Mouse (Mus musculus) small intestine, adult 2 months (tissue): Measurements from ENCODE around the gene Pik3r5. TPM values are rescaled to one million over a fixed set of nuclear protein-coding genes. Genes with fewer than 3 reads are reported as not detected.

Experiments
- H3K27ac ChIP-seq: fragments of 200-500 bp; 2 replicates; pipeline ENCODE4 v1.5.1; 2012; ENCODE audit warnings: low read depth, low read length, control low read depth, inconsistent platforms; ENCODE audit not compliant: insufficient read depth
- H3K27me3 ChIP-seq: fragments of 200-500 bp; 2 replicates; pipeline ENCODE4 v1.6.1; 2012; ENCODE audit warnings: mild to moderate bottlenecking, moderate library complexity, low read length, inconsistent platforms; ENCODE audit not compliant: control insufficient read depth, insufficient read depth
- H3K36me3 ChIP-seq: fragments of 200-500 bp; 2 replicates; pipeline ENCODE4 v1.6.1; 2012; ENCODE audit warnings: mild to moderate bottlenecking, low read length, control low read depth, inconsistent platforms; ENCODE audit not compliant: control insufficient read depth, insufficient read depth
- H3K4me1 ChIP-seq: fragments of 200-500 bp; 2 replicates; pipeline ENCODE4 v1.6.1; 2012; ENCODE audit warnings: low read length, inconsistent platforms, mixed read lengths; ENCODE audit not compliant: control insufficient read depth, insufficient read depth, insufficient read length
- H3K4me3 ChIP-seq: fragments of 200-500 bp; 2 replicates; pipeline ENCODE4 v1.5.1; 2012; ENCODE audit warnings: low read depth, mild to moderate bottlenecking, control low read depth, inconsistent platforms, low read length, moderate library complexity
- CTCF ChIP-seq: fragments of 200-500 bp; IDR thresholded peaks from 2 replicates; pipeline ENCODE4 v1.5.1; 2012; ENCODE audit warnings: low read depth, mild to moderate bottlenecking, control low read depth, inconsistent platforms, low read length, moderate library complexity, mixed read lengths; ENCODE audit not compliant: insufficient replicate concordance, insufficient read length; ENCODE audit errors: extremely low read depth
- POLR2A ChIP-seq: fragments of 200-500 bp; IDR thresholded peaks from 2 replicates; pipeline ENCODE4 v1.6.1; 2012; ENCODE audit warnings: low read depth, mild to moderate bottlenecking, control low read depth, inconsistent platforms, low read length, moderate library complexity
- WGBS: fragments of 180-500 bp; shearing (Covaris S2); methylation state at CpG from one replicate; pipeline ENCODE4 v1.1.7; 2018; 5-methylcytosine and 5-hydroxymethylcytosine counted together
- polyA plus RNA-seq: library from polyadenylated mRNA; depleted of rRNA; stranded (reverse); fragments of >200 nt; gene quantifications from 2 replicates; pipeline ENCODE4 v1.2.3, GENCODE M21; 2012; rRNA removed

The Pik3r5 gene
- polyA plus RNA-seq, 1 experiment, result 8.9 TPM

DNA sequence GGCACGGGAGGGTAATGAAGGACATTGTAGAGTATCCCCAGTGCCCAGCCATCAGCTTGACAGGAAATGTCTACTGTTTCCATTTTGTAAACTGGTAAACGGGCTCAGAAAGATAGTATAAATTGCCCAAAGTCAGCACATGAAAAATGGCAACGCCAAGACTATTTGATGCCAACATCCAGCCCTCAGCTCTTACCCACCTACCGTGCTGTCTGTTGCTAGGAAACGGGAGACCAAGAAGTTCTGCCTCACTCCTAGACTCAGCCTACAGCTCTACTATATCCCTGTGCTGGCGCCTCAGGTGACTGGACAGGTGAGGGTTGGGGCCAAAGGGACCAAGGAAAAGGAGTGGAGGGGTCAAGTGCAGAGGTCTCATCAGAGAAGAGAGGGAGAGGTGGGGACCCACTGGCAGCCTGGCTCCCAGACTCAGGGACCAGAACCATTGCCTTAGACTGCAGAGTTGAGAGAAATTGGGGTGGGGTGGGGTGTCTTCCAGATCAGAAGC is 102.1 kb downstream of the Pik3r5 start:
- H3K27me3 ChIP-seq, result no peaks in the 10 kb centered on the region; the same call in none of the 2 replicates
- H3K4me1 ChIP-seq, result no peaks in the 10 kb centered on the region
- no peak overlapping the region for H3K27ac ChIP-seq
- H3K36me3 ChIP-seq, result no peaks in the 10 kb centered on the region
- WGBS, result 79% methylated on average over 6 of the region's 6 CpGs
- no peak overlapping the region for H3K4me3 ChIP-seq
- TF ChIP-seq CTCF (no peak), POLR2A (no peak)

- 48% methylated on average over 4 of the region's 4 CpGs for WGBS
- no peaks in the 10 kb centered on the region for H3K36me3 ChIP-seq
- no peak overlapping the region for H3K27ac ChIP-seq
- H3K27me3 ChIP-seq, result peaks cover 2% of the 10 kb centered on the region
- no peaks in the 10 kb centered on the region for H3K4me1 ChIP-seq
- no peak for TF ChIP-seq POLR2A
- no peak for TF ChIP-seq CTCF
- no peak overlapping the region for H3K4me3 ChIP-seq
Measured at GRCm38 (mm10) chr11:68536026-68536425, 104.1 kb downstream of the Pik3r5 start.

DNA sequence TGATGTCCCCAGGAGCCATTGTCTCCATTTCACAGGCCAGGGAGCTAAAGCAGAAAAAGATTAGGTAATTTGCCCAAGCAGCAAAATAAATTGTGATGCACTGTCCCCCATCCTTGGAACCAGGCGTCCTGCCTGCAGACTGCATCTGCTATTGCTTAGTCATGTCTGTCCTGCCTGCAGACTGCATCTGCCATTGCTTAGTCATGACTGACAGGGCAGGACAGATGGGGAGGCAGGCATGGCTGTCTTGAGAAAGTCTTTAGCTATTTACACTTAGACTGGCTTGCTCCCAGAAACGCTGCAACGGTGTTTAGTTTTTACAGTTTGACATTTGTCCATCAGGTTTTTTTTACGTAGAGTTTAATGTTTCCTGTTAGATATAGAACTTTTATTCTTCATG is 104.5 kb downstream of the Pik3r5 start:
- 34% methylated on average over 4 of the region's 4 CpGs for WGBS
- TF ChIP-seq CTCF (no peak), POLR2A (no peak)

DNA sequence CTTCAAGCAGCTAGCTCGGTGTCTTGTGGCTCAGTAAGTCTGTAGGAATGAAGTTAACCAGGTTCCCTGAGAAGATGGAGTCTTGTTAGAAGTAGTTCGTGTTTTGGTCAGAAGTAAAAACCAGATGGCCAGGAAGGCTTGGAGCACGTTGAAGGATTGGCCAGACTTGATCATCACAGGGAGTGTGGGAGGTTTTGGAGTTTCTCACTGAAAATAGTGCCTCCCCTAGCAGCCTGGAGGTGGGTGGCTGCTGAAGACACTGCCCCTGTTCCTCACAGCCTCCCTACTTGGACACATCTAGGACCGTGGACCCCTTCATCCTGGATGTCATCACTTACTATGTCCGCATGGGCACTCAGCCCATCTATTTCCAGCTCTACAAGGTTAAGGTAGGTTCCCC is 107.7 kb downstream of the Pik3r5 start:
- H3K36me3 ChIP-seq, result no peaks in the 10 kb centered on the region
- TF ChIP-seq CTCF, result no peak
- no peak for TF ChIP-seq POLR2A
- no peaks in the 10 kb centered on the region for H3K4me1 ChIP-seq
- no peak overlapping the region for H3K4me3 ChIP-seq
- H3K27me3 ChIP-seq, result peaks cover 2% of the 10 kb centered on the region
- no peak overlapping the region for H3K27ac ChIP-seq
- 70% methylated on average over 5 of the region's 5 CpGs for WGBS

More for the DNA sequence above, 104.5 kb downstream of the Pik3r5 start:
- no peaks in the 10 kb centered on the region for H3K36me3 ChIP-seq
- no peak overlapping the region for H3K4me3 ChIP-seq
- no peak overlapping the region for H3K27ac ChIP-seq
- H3K4me1 ChIP-seq, result no peaks in the 10 kb centered on the region
- peaks cover 2% of the 10 kb centered on the region for H3K27me3 ChIP-seq

GRCm38 (mm10) chr11:68544554-68544953 is 112.6 kb downstream of the Pik3r5 start:
- Histone ChIP-seq H3K4me3 (no peak overlapping the region), H3K27ac (no peak overlapping the region), H3K27me3 (peaks cover 2% of the 10 kb centered on the region; the same call in 1 of the 2 replicates), H3K4me1 (no peaks in the 10 kb centered on the region), H3K36me3 (no peaks in the 10 kb centered on the region)
- 11% methylated on average over 8 of the region's 8 CpGs for WGBS
- TF ChIP-seq CTCF (peak; percentile 62; the same call in 1 of the 2 replicates), POLR2A (no peak)

GRCm38 (mm10) chr11:68545172-68545571 is 113.3 kb downstream of the Pik3r5 start:
- Histone ChIP-seq H3K27ac (no peak overlapping the region), H3K4me1 (no peaks in the 10 kb centered on the region), H3K4me3 (no peak overlapping the region), H3K27me3 (0 out of 2 replicates have a peak, but pooled peaks cover under 1% of the 10 kb centered on the region), H3K36me3 (no peaks in the 10 kb centered on the region)
- 59% methylated on average over 7 of the region's 7 CpGs for WGBS
- no peak for TF ChIP-seq CTCF

DNA sequence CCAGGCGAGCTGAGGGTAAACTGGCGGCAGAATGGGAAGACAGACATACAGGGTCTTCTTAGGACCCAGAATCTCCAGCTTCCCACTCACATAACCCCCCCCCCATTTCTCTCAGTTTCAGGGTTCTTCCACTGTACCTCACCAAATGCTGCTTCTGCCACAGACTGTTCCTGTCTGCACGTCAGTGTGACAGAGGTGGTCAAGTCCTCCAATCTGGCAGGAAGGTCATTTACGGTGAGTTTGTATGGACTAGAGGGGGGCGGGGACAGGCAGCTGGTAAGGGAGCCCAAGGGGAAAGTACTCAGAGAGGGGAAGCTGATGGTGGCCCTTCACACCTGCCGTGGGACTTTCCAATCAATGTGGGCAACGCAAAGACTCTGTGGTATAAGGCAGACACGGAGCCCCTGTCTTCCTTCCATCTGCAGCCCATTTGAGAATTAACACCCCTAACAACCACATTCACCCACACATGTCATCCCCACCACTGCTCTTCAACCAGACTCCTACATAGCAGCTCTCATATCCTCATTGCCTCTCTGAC is 113.8 kb downstream of the Pik3r5 start:
- no peak for TF ChIP-seq POLR2A
- TF ChIP-seq CTCF, result no peak
- Histone ChIP-seq H3K4me1 (no peaks in the 10 kb centered on the region), H3K27ac (no peak overlapping the region), H3K4me3 (no peak overlapping the region), H3K36me3 (no peaks in the 10 kb centered on the region), H3K27me3 (no peaks in the 10 kb centered on the region)
- WGBS, result 73% methylated on average over 8 of the region's 8 CpGs

Other genes with a start within 250 kb of the Pik3r5 start
- 22.7 and 23.7 TPM in 2 replicates for gene Ntn1, start 31.3 kb upstream of the Pik3r5 start, polyA plus RNA-seq
- gene Pik3r6, start 70.9 kb downstream of the Pik3r5 start, polyA plus RNA-seq, result 1.6 and 2.1 TPM in 2 replicates
- 6.9 and 20.4 TPM in 2 replicates for gene Mfsd6l, start 124.1 kb downstream of the Pik3r5 start, polyA plus RNA-seq
- gene Ccdc42, start 154.9 kb downstream of the Pik3r5 start, polyA plus RNA-seq, result 0.20 and 1.6 TPM in 2 replicates